Comparison of ENCODE assay signal across 17 mouse cellular contexts in genomic region chr6:116901816-116902215, GRCm38 (mm10).
DNase-seq lines count a peak whose midpoint lies in the region.
"Had no signal": no experiment of that assay in that cellular context is flagged by ENCODE, and none has a peak within 500 bp of the region (broad histone marks: within the 10 kb centered on the region; RNA-seq: fewer than 3 reads in every experiment).

No protein-coding gene starts in this region.

- intact Hi-C loops in left cerebral cortex, postnatal 36 days (cut with DNase I): loop anchor here (10.0 kb wide), 1 partner anchor 77 kb away; no protein-coding TSS in a partner anchor

- DNase-seq in layer of hippocampus, adult 9-11 months: peak; percentile 10
- no peak for DNase-seq in layer of hippocampus, postnatal 36 days
- peak; percentile 11 to 59 for DNase-seq in frontal cortex, postnatal 36 days (ENCODE audit: low spot score in 2 of 2)
- DNase-seq in left cerebral cortex, postnatal 36 days (ENCODE audit: low spot score in 2 of 2): peak; percentile 36
- DNase-seq in telencephalon, adult 2 months (ENCODE audit: low read depth, low spot score): peak; percentile 69
- DNase-seq in thymus, postnatal 36 days: no peak
- DNase-seq in urinary bladder, adult 2 months (ENCODE audit: low spot score): no peak
- no peak for DNase-seq in heart, adult 11 months
- DNase-seq: cerebellum, adult 9-10 months; heart, postnatal 4 days; kidney, postnatal 36 days; liver; lung, postnatal 4 days; midbrain, embryonic 14.5 days; retina, postnatal 1 day; thymus, adult 18-20 months; thymus, postnatal 4 days had no signal

Comparison
In these comparisons a context has a peak if more than half of its experiments do, and no peak if none do; other contexts are left out.
1. DNase-seq: peak in layer of hippocampus, adult 9-11 months (single experiment), frontal cortex, postnatal 36 days (2 of 2), left cerebral cortex, postnatal 36 days (2 of 2) and telencephalon, adult 2 months (single experiment); none in layer of hippocampus, postnatal 36 days (0 of 2), thymus, postnatal 36 days (0 of 2), urinary bladder, adult 2 months (single experiment) and heart, adult 11 months (single experiment).